Mouse (Mus musculus) small intestine, adult 2 months (tissue): ENCODE results near the gene Kmt5b.

Source experiments
- CTCF ChIP-seq: fragments of 200-500 bp; IDR thresholded peaks from 2 replicates; pipeline ENCODE4 v1.5.1; 2012; ENCODE audit warnings: low read depth, mild to moderate bottlenecking, control low read depth, inconsistent platforms, low read length, moderate library complexity, mixed read lengths; ENCODE audit not compliant: insufficient replicate concordance, insufficient read length; ENCODE audit errors: extremely low read depth
- POLR2A ChIP-seq: fragments of 200-500 bp; IDR thresholded peaks from 2 replicates; pipeline ENCODE4 v1.6.1; 2012; ENCODE audit warnings: low read depth, mild to moderate bottlenecking, control low read depth, inconsistent platforms, low read length, moderate library complexity

- TF ChIP-seq CTCF (no peak), POLR2A (no peak)
These were observed 79.7 kb downstream of the Kmt5b start for GRCm38 (mm10) chr19:3846676-3847604.
